Mouse (Mus musculus) ES-Bruce4 (cell line): ENCODE results near the gene Gm49393.

ENCODE experiments used
- CTCF ChIP-seq: IDR thresholded peaks from one replicate; pipeline ENCODE4 v1.8.1; 2011; ENCODE audit warnings: low read depth, low read length
- POLR2A ChIP-seq: IDR thresholded peaks from one replicate; pipeline ENCODE4 v1.8.1; 2011; ENCODE audit warnings: low read length; ENCODE audit not compliant: insufficient read depth

GRCm38 (mm10) chr13:60812768-60813167 lies 122.6 kb downstream of the Gm49393 start:
- no peak for TF ChIP-seq CTCF
- no peak for TF ChIP-seq POLR2A
